Mouse (Mus musculus) intestine, embryonic 14.5 days (tissue): ENCODE measurements around the gene D11Wsu47e. TPM values are rescaled to one million over a fixed set of nuclear protein-coding genes. Genes with fewer than 3 reads are reported as not detected.

Experiments used
- ATAC-seq: fragments of 200-750 bp; cut with Nextera tagmentation; replicated peaks from 2 replicates; pipeline ENCODE4 v1.8.0; 2017; ENCODE audit warnings: low read depth, moderate number of reproducible peaks, moderate TSS enrichment, moderate library complexity; ENCODE audit not compliant: low FRiP score, low TSS enrichment
- DNase-seq: peaks from one replicate; pipeline ENCODE4 v3.0.0-alpha.2; 2018; ENCODE audit warnings: low spot score
- H3K27ac ChIP-seq: fragments of 300-500 bp; sonication (generic); 2 replicates; pipeline ENCODE4 v1.5.1; 2014; ENCODE audit warnings: low read depth, mild to moderate bottlenecking, control low read depth
- H3K27me3 ChIP-seq: fragments of 300-500 bp; sonication (generic); replicated peaks from 2 replicates; pipeline ENCODE4 v1.6.1; 2014; ENCODE audit warnings: low read length, control low read depth; ENCODE audit not compliant: control insufficient read depth, insufficient read depth
- H3K36me3 ChIP-seq: fragments of 300-500 bp; sonication (generic); 2 replicates; pipeline ENCODE4 v1.6.1; 2014; ENCODE audit warnings: low read length, control low read depth; ENCODE audit not compliant: control insufficient read depth, insufficient read depth
- H3K4me1 ChIP-seq: fragments of 300-500 bp; sonication (generic); replicated peaks from 2 replicates; pipeline ENCODE4 v1.6.1; 2014; ENCODE audit warnings: low read length, control low read depth, mixed read lengths; ENCODE audit not compliant: control insufficient read depth, insufficient read depth
- H3K4me2 ChIP-seq: fragments of 300-500 bp; sonication (generic); 2 replicates; pipeline ENCODE4 v1.6.1; 2014; ENCODE audit warnings: low read length
- H3K4me3 ChIP-seq: fragments of 300-500 bp; sonication (generic); 2 replicates; pipeline ENCODE4 v1.5.1; 2014; ENCODE audit warnings: low read depth, low read length, control low read depth, mixed read lengths
- H3K9ac ChIP-seq: fragments of 300-500 bp; sonication (generic); 2 replicates; pipeline ENCODE4 v1.6.1; 2014; ENCODE audit warnings: mild to moderate bottlenecking, low read length
- H3K9me3 ChIP-seq: fragments of 300-500 bp; sonication (generic); 2 replicates; pipeline ENCODE4 v1.6.1; 2016; ENCODE audit warnings: low read length, control low read depth; ENCODE audit not compliant: control insufficient read depth
- WGBS: fragments of 180-500 bp; shearing (Covaris S2); extraction: QIAGEN DNeasy Blood & Tissue Kit; methylation state at CpG from one replicate; pipeline ENCODE4 v1.1.7; 2014; 5-methylcytosine and 5-hydroxymethylcytosine counted together
- polyA plus RNA-seq: library from polyadenylated mRNA; unstranded; fragments of >200 nt; fragmentation: Nextera tagmentation; extraction: Ambion mirVana; gene quantifications from 2 replicates; pipeline ENCODE4 v1.2.1, GENCODE M21; 2014

Gene D11Wsu47e
- polyA plus RNA-seq, 1 experiment from 2014 or later = 22.9 TPM

- ATAC-seq = no peak
Observed at GRCm38 (mm10) chr11:113716132-113716531, 31.9 kb downstream of the D11Wsu47e start.

DNA sequence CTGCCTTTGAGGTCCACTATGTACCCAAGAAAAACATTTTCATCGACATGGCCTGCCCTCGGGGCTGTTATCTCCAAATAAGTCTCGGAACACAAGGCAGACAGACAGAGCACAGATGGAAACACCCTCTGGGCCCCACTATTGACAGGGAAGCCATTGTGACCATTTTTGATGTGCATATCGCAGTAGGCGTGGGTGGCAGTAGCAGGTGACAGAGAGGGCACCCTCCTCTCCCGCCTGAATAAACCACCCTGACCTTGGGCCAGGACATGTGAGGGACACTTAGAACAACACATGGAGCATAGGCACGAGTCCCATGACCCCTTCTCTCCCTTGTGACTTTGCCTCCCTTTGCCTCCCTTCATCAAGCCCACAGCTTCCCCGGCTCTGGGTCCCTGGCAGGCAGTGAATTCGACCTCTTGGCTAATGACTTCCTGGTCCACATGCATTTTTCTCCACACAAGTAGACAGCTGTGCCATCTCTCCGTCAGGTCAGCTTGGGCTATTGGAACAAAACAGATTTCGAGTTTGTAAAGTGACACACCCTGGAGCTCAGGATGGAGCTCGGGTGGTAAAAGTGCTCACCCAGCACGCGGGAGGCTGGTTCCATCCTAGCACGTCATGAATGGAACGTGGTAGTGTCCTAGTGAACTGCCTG lies 33.7 kb downstream of the D11Wsu47e start:
- Histone ChIP-seq H3K4me2 (no peak overlapping the region), H3K4me3 (no peak overlapping the region), H3K36me3 (no peaks in the 10 kb centered on the region), H3K4me1 (no peaks in the 10 kb centered on the region), H3K9me3 (no peaks in the 10 kb centered on the region), H3K27me3 (no peaks in the 10 kb centered on the region), H3K9ac (no peak overlapping the region), H3K27ac (no peak overlapping the region)
- ATAC-seq = no peak
- 59% methylated on average over 16 of the region's 16 CpGs for WGBS
- DNase-seq = no peak

More at GRCm38 (mm10) chr11:113716132-113716531, 31.9 kb downstream of the D11Wsu47e start:
- Histone ChIP-seq H3K27ac (no peak overlapping the region), H3K9me3 (no peaks in the 10 kb centered on the region), H3K4me1 (no peaks in the 10 kb centered on the region), H3K27me3 (no peaks in the 10 kb centered on the region), H3K9ac (no peak overlapping the region), H3K4me2 (no peak overlapping the region), H3K4me3 (no peak overlapping the region), H3K36me3 (no peaks in the 10 kb centered on the region)
- 90% methylated on average over 2 of the region's 2 CpGs for WGBS
- no peak for DNase-seq

- H3K4me2 ChIP-seq = no peak overlapping the region
- H3K9me3 ChIP-seq = no peaks in the 10 kb centered on the region
- H3K4me1 ChIP-seq = no peaks in the 10 kb centered on the region
- peaks cover 28% of the 10 kb centered on the region for H3K36me3 ChIP-seq
- no peak for DNase-seq
- peak overlapping the region; percentile 8; the same call in 1 of the 2 replicates for H3K27ac ChIP-seq
- 58% methylated on average over 14 of the region's 14 CpGs for WGBS
- H3K4me3 ChIP-seq = no peak overlapping the region
- no peaks in the 10 kb centered on the region for H3K27me3 ChIP-seq
- ATAC-seq = no peak
- no peak overlapping the region for H3K9ac ChIP-seq
Observed at GRCm38 (mm10) chr11:113722405-113723090, 38.3 kb downstream of the D11Wsu47e start.

DNA sequence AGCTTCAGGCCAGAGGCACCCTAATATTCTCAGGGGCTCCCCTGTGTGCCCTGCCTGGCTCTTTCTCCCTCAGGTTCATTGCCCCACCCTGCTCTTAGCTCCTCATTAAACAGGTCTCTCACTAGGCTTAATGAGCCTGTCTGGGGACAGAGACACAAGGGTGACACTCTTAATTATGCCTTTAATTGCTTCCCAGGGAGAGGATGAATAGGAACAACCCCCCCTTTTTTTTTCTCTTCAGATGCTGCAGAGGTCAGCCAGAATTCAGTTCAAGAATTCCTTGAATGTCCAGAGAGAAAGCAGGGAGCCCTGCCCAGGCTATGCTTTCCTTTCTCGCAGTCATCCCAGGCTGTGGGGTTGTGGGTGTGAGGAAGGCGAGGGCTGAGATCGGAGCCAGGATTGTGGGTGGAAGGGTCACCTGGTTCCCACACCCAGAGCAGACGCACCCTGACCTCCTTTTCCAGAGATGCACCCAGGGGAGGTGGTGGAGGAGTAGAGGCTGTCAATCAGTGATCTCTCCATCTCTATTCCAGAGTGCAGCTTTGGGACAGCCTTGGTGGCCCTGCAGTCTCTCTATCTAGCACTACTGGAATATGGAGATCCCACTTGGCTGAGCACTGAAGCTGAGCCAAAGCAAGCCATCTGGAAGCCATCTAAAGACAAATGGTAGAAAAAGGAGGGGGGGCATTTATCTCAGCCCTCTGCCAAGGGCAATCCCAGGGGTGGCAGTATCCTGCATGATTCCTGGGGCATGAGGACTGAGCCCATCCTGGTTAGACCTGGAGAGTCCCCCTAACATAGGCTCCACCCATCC lies 41.2 kb downstream of the D11Wsu47e start:
- Histone ChIP-seq H3K9me3 (no peaks in the 10 kb centered on the region), H3K9ac (no peak overlapping the region), H3K27ac (no peak overlapping the region), H3K36me3 (peaks cover 51% of the 10 kb centered on the region), H3K4me1 (no peaks in the 10 kb centered on the region; the same call in 1 of the 2 replicates), H3K27me3 (no peaks in the 10 kb centered on the region), H3K4me2 (no peak overlapping the region), H3K4me3 (no peak overlapping the region)
- ATAC-seq (no peak; the same call in 1 of the 2 replicates), DNase-seq (no peak)
- 88% methylated on average over 4 of the region's 4 CpGs for WGBS

- Histone ChIP-seq H3K9me3 (no peaks in the 10 kb centered on the region), H3K4me1 (no peaks in the 10 kb centered on the region; the same call in none of the 2 replicates), H3K27me3 (no peaks in the 10 kb centered on the region), H3K36me3 (peaks cover 51% of the 10 kb centered on the region), H3K9ac (no peak overlapping the region), H3K27ac (no peak overlapping the region), H3K4me2 (no peak overlapping the region), H3K4me3 (no peak overlapping the region)
- DNase-seq (no peak), ATAC-seq (no peak)
- WGBS = 85% methylated on average over 14 of the region's 14 CpGs
Observed at GRCm38 (mm10) chr11:113726994-113727888, 43.0 kb downstream of the D11Wsu47e start.

DNA sequence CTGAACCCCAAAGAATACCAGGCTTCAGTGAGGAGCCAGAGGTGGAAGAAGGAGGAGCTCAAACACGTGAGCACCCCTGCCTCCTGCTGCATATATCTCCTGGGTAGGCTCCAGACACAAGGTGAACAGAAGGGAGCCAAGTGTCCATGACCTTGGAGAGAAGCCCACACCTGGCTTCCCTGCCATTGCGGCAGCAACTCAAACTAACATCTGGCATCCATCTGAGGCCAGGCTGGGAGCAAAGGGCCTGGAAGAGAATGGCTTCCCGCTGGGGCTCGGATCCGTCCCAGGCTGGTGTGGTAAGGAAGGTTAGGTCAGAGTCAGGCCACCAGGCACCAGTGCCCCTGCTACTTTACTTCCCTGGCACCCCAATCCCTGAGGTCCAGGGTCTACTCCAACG lies 43.8 kb downstream of the D11Wsu47e start:
- ATAC-seq (no peak), DNase-seq (no peak)
- H3K36me3 ChIP-seq = peaks cover 51% of the 10 kb centered on the region
- H3K9me3 ChIP-seq = no peaks in the 10 kb centered on the region
- no peak overlapping the region for H3K4me3 ChIP-seq
- no peaks in the 10 kb centered on the region for H3K27me3 ChIP-seq
- H3K4me2 ChIP-seq = no peak overlapping the region
- WGBS = 68% methylated on average over 6 of the region's 6 CpGs
- H3K9ac ChIP-seq = no peak overlapping the region
- peaks cover 5% of the 10 kb centered on the region for H3K4me1 ChIP-seq
- H3K27ac ChIP-seq = no peak overlapping the region

DNA sequence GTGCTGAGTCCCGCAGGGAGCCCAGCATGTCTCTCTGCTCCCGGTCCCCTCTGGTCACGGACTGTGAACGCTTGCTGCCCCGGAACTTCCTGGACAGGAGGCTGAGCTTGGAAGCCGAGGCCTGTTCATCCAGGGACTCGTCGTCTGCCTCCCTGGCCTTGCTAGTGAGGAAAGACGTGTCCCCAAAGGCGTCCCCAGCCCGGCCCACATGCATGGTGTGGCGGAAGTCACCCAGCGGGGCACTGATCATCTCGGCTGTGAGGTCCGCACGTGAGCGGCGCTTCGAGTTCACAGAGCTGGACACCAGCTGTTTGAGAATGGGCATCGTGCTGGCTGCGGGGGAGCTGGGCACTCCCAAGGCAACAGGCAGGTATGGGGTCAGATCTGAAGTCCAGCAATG lies 45.0 kb downstream of the D11Wsu47e start:
- no peak for ATAC-seq
- Histone ChIP-seq H3K9ac (no peak overlapping the region), H3K4me3 (no peak overlapping the region), H3K27ac (no peak overlapping the region), H3K36me3 (peaks cover 51% of the 10 kb centered on the region), H3K27me3 (no peaks in the 10 kb centered on the region), H3K4me2 (no peak overlapping the region), H3K9me3 (no peaks in the 10 kb centered on the region), H3K4me1 (peaks cover 17% of the 10 kb centered on the region)
- WGBS = 90% methylated on average over 21 of the region's 21 CpGs
- no peak for DNase-seq

DNA sequence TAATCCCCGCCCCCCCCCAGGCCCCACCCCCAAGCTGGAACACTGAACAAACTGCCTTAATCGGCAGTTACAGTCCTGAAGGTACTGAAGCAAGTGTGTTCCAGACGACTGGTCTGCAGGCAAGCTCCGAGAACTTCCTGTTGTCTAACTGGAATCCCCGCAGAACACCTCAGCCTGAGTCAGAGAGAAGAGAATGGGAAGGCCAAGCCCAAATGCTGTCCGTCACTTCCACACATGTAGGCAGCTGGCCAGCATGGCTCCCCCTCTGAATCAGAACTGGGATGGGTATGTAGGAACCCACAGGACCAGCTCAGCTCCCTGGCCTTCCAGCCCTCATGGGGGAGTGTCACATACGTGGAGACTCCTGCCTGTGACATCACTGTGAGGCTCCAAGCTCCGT lies 45.7 kb downstream of the D11Wsu47e start:
- Histone ChIP-seq H3K4me3 (no peak overlapping the region), H3K9ac (no peak overlapping the region), H3K27me3 (no peaks in the 10 kb centered on the region), H3K4me1 (peaks cover 24% of the 10 kb centered on the region), H3K4me2 (no peak overlapping the region), H3K36me3 (peaks cover 47% of the 10 kb centered on the region), H3K27ac (no peak overlapping the region), H3K9me3 (no peaks in the 10 kb centered on the region)
- 51% methylated on average over 8 of the region's 8 CpGs for WGBS
- no peak for ATAC-seq
- DNase-seq = no peak
